Mouse (Mus musculus) G1E (cell line): ENCODE measurements around the gene Mrvi1. TPM values are rescaled to one million over a fixed set of nuclear protein-coding genes. Genes with fewer than 3 reads are reported as not detected.

Experiments used
- ATAC-seq: 2 replicates; pipeline ENCODE4 v1.8.0; 2016; ENCODE audit warnings: mild to moderate bottlenecking; ENCODE audit not compliant: insufficient number of reproducible peaks, poor library complexity, low FRiP score, severe bottlenecking; ENCODE audit errors: extremely low read depth
- DNase-seq: peaks from one replicate; pipeline ENCODE4 v3.0.0; 2012; ENCODE audit warnings: low spot score
- H3K27me3 ChIP-seq: 2 replicates; pipeline ENCODE4 v1.6.1; 2012; ENCODE audit warnings: mild to moderate bottlenecking, low read length, inconsistent platforms; ENCODE audit not compliant: insufficient read depth
- H3K36me3 ChIP-seq: replicated peaks from 2 replicates; pipeline ENCODE3; 2012; ENCODE audit warnings: mild to moderate bottlenecking, inconsistent platforms
- H3K4me1 ChIP-seq: 2 replicates; pipeline ENCODE4 v1.6.1; 2012; ENCODE audit warnings: low read depth, low read length, inconsistent platforms, mixed read lengths; ENCODE audit not compliant: insufficient read depth
- H3K4me3 ChIP-seq: 2 replicates; pipeline ENCODE4 v1.5.1; 2012; ENCODE audit warnings: low read depth, mild to moderate bottlenecking, inconsistent platforms, low read length, moderate library complexity, mixed read lengths
- H3K9me3 ChIP-seq: replicated peaks from 2 replicates; pipeline ENCODE4 v1.6.1; 2012; ENCODE audit warnings: inconsistent platforms
- CTCF ChIP-seq: IDR thresholded peaks from 2 replicates; pipeline ENCODE4 v1.5.1; 2012; ENCODE audit warnings: low read depth, low read length, inconsistent platforms, mixed read lengths
- GATA1 ChIP-seq: IDR thresholded peaks from 2 replicates; pipeline ENCODE4 v1.6.1; 2012; ENCODE audit warnings: borderline replicate concordance, low read length, inconsistent platforms, mixed read lengths
- GATA2 ChIP-seq: IDR thresholded peaks from 2 replicates; pipeline ENCODE4 v1.6.1; 2012; ENCODE audit warnings: low read depth, low read length, inconsistent platforms, borderline replicate concordance
- POLR2AphosphoS5 ChIP-seq: IDR thresholded peaks from 2 replicates; pipeline ENCODE4 v1.6.1; 2012; ENCODE audit warnings: low read depth, low read length, inconsistent platforms; ENCODE audit not compliant: insufficient replicate concordance
- TAL1 ChIP-seq: conservative IDR thresholded peaks from 2 replicates; pipeline ENCODE4 v1.6.1; 2012; ENCODE audit warnings: low read depth, low read length, inconsistent platforms, mixed read lengths
- polyA plus RNA-seq: library from polyadenylated mRNA; stranded (reverse); fragments of >175 nt; gene quantifications from 2 replicates; pipeline ENCODE4 v1.2.3, GENCODE M21; 2012
- total RNA-seq, 2 experiments: library from RNA; stranded (forward) in 1 of 2; stranded (reverse) in 1 of 2; fragments of 200-1000 nt in 1 of 2; fragments of >200 nt in 1 of 2; fragmentation: Nextera tagmentation in 1 of 2; gene quantifications; 2 replicates each; pipeline ENCODE4 v1.2.3; 2014 to 2017

The Mrvi1 gene
- 0.34 TPM in 1 of 2 replicates, not detected in the other for total RNA-seq (2014; fragmentation: Nextera tagmentation)
- total RNA-seq (2017): 0.11 and 0.17 TPM in 2 replicates
- 0.04 and 0.06 TPM in 2 replicates for polyA plus RNA-seq

- no peak for DNase-seq
- H3K4me1 ChIP-seq: no peaks in the 10 kb centered on the region
- TF ChIP-seq TAL1: no peak
- no peak for TF ChIP-seq CTCF
- no peak for TF ChIP-seq POLR2AphosphoS5
- no peak for TF ChIP-seq GATA1
- no peak for TF ChIP-seq GATA2
- no peaks in the 10 kb centered on the region for H3K36me3 ChIP-seq
- ATAC-seq: no peak
- no peaks in the 10 kb centered on the region for H3K9me3 ChIP-seq
- no peak within 1 kb of the TSS for H3K4me3 ChIP-seq
- peaks cover 23% of the 10 kb centered on the region for H3K27me3 ChIP-seq
Measured at GRCm38 (mm10) chr7:110982053-110982705, at the start of gene Mrvi1. Gene Mrvi1 (minus strand): TSS chr7:110982461.

- no peak for ATAC-seq
- Histone ChIP-seq H3K27me3 (peaks cover 4% of the 10 kb centered on the region; the same call in 1 of the 2 replicates), H3K4me1 (peaks cover 24% of the 10 kb centered on the region)
Measured at GRCm38 (mm10) chr7:111029046-111029553, 46.8 kb upstream of the Mrvi1 start.

DNA sequence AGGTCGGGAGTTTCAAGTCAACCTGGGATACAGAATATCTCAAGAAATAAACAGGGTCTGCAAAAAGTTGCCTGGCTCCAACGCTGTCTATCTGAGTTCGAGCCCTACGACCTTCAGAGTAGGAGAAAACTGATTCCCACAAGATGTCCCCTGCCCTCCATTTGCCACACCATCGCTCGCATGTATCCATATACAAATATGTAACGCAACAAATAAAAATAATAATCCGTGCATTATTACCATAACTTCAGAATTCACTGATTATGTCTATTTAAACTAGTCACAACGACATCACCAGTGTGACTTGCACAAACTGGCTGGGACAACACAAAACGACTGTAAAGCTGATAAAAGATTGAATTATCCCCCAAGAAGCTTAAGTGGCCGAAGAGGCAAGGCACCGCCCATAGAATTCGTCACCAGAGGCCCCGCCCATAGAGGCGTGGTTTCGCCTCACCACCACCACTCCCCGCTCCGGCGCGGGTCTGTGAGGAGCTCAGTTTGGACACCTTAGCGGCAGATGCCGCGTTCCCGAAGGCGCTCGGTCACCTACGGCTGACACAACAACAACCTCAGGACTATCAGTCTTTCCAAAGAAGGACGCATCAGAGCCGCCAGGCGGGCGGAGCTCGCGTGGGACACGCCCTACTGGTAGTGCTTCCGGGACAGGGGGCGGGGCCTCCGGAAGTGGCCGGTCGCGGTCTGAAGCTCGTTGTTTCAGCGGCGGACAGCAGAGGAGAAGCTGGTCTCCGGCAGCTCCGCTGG, 46.2 kb upstream of the Mrvi1 start, which contains the start of gene Ctr9:
Gene Ctr9 (plus strand): TSS at position 671 of the 765 bp plus-strand sequence.
- peak; percentile 85 for DNase-seq
- peaks cover 32% of the 10 kb centered on the region for H3K36me3 ChIP-seq
- H3K4me3 ChIP-seq: peak within 1 kb of the TSS; percentile 93
- H3K27me3 ChIP-seq: peaks cover 6% of the 10 kb centered on the region; the same call in 1 of the 2 replicates
- H3K9me3 ChIP-seq: no peaks in the 10 kb centered on the region
- ATAC-seq: peak; percentile 89
- H3K4me1 ChIP-seq: peaks cover 26% of the 10 kb centered on the region
- no peak for TF ChIP-seq POLR2AphosphoS5
- TF ChIP-seq CTCF: no peak

More at GRCm38 (mm10) chr7:111029046-111029553, 46.8 kb upstream of the Mrvi1 start:
- TF ChIP-seq POLR2AphosphoS5 (no peak), TAL1 (no peak), GATA2 (no peak), GATA1 (no peak), CTCF (no peak)
- no peaks in the 10 kb centered on the region for H3K9me3 ChIP-seq
- peak overlapping the region; percentile 93 for H3K4me3 ChIP-seq
- peaks cover 38% of the 10 kb centered on the region for H3K36me3 ChIP-seq
- DNase-seq: no peak

- Histone ChIP-seq H3K4me1 (peaks cover 22% of the 10 kb centered on the region), H3K36me3 (no peaks in the 10 kb centered on the region), H3K27me3 (peaks cover 16% of the 10 kb centered on the region; the same call in 1 of the 2 replicates), H3K4me3 (no peak overlapping the region), H3K9me3 (no peaks in the 10 kb centered on the region)
- DNase-seq: no peak
- no peak for ATAC-seq
- TF ChIP-seq GATA2 (no peak), GATA1 (no peak), POLR2AphosphoS5 (no peak), CTCF (no peak), TAL1 (no peak)
Measured at GRCm38 (mm10) chr7:111024912-111025311, 42.7 kb upstream of the Mrvi1 start.

DNA sequence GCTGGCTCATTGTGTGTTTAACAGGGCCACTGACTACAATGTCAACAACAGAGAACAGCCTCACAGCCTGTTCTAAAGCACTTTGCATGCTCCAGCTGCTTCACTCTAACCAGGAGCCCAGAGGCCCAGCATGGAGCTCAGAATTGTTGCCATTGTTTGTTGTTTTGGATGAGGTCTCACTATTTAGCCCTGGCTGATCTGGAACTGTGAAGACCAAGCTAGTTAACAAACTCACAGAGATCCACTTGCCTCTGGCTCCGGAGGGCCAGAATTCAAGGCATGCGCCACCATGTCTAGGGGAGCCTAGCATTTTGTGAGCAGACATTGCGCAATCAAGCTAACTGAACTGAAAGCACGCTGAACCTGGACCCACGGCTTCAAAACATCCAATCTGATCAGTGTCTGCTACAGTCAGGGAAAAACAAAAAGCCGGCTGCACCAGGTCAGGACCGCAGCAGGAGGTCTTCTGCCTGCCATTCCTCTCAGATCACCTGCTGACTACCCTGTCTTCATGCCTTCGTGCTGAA, 41.9 kb upstream of the Mrvi1 start:
- H3K4me1 ChIP-seq: peaks cover 16% of the 10 kb centered on the region
- no peaks in the 10 kb centered on the region for H3K9me3 ChIP-seq
- H3K27me3 ChIP-seq: peaks cover 20% of the 10 kb centered on the region
- no peak for DNase-seq
- no peaks in the 10 kb centered on the region for H3K36me3 ChIP-seq
- TF ChIP-seq CTCF (no peak), TAL1 (no peak)
- no peak for ATAC-seq
- H3K4me3 ChIP-seq: no peak overlapping the region; the same call in 1 of the 2 replicates

GRCm38 (mm10) chr7:111020814-111021213, 38.6 kb upstream of the Mrvi1 start:
- ATAC-seq: no peak
- no peaks in the 10 kb centered on the region for H3K36me3 ChIP-seq
- H3K27me3 ChIP-seq: peaks cover 42% of the 10 kb centered on the region
- peaks cover 13% of the 10 kb centered on the region for H3K4me1 ChIP-seq
- no peak for TF ChIP-seq TAL1
- TF ChIP-seq POLR2AphosphoS5: no peak
- TF ChIP-seq GATA2: no peak
- TF ChIP-seq GATA1: no peak
- TF ChIP-seq CTCF: no peak
- H3K4me3 ChIP-seq: no peak overlapping the region
- no peak for DNase-seq
- no peaks in the 10 kb centered on the region for H3K9me3 ChIP-seq
